ENCODE assay signal across 13 mouse cellular contexts in genomic region chr12:117458132-117459070, GRCm38 (mm10). TPM values are rescaled to one million over a fixed set of nuclear protein-coding genes. Genes with fewer than 3 reads are reported as not detected.
DNase-seq lines count a peak whose midpoint lies in the region; ATAC-seq and TF ChIP-seq lines count a peak whose summit lies in the region.
"Had no signal": no experiment of that assay in that cellular context is flagged by ENCODE, and none has a peak within 500 bp of the region (broad histone marks: within the 10 kb centered on the region; RNA-seq: fewer than 3 reads in every experiment).

No protein-coding gene starts in this region.

- TF ChIP-seq CTCF in lung, embryonic 14.5 days (IDR thresholded peaks at IDR 0.05; ENCODE audit: low read depth) = no peak
- no peak for TF ChIP-seq CTCF in layer of hippocampus, adult 2 months (conservative IDR thresholded peaks at IDR 0.05)

- H3K4me2 ChIP-seq in lung, embryonic 14.5 days = no peak overlapping the region
- H3K4me2 ChIP-seq: embryonic facial prominence, embryonic 12.5 days; hindbrain, embryonic 15.5 days had no signal

- DNase-seq in adrenal gland, adult 2 months = peak; percentile 59
- DNase-seq in adrenal gland, postnatal 36 days = peak; percentile 52 to 59
- DNase-seq in heart, postnatal 4 days = peak; percentile 29
- DNase-seq in lung, embryonic 14.5 days = peak; percentile 75
- DNase-seq in frontal cortex, adult 2 months (ENCODE audit: extremely low spot score in 1 of 2, low spot score in 1 of 2) = no peak
- DNase-seq in layer of hippocampus, adult 2 months (ENCODE audit: low spot score in 2 of 2) = no peak
- DNase-seq in layer of hippocampus, postnatal 10 days (ENCODE audit: low spot score in 2 of 2) = no peak
- DNase-seq: cerebellum, adult 11 months; right cerebral cortex, adult 18-20 months; thymus, adult 18-20 months had no signal

- no peaks in the 10 kb centered on the region for H3K36me3 ChIP-seq in lung, embryonic 14.5 days (ENCODE audit: insufficient read depth)
- H3K36me3 ChIP-seq: embryonic facial prominence, embryonic 12.5 days; hindbrain, embryonic 15.5 days had no signal

- WGBS in lung, embryonic 14.5 days = 8% methylated on average over 9 of the region's 9 CpGs

- no peak overlapping the region for H3K9ac ChIP-seq in lung, embryonic 14.5 days
- H3K9ac ChIP-seq: embryonic facial prominence, embryonic 12.5 days; hindbrain, embryonic 15.5 days had no signal

- peak; percentile 86 for ATAC-seq in lung, embryonic 14.5 days (ENCODE audit: insufficient read depth)

- H3K9me3 ChIP-seq in lung, embryonic 14.5 days (ENCODE audit: low read depth, low read length) = no peaks in the 10 kb centered on the region
- H3K9me3 ChIP-seq: embryonic facial prominence, embryonic 12.5 days; hindbrain, embryonic 15.5 days had no signal

- 0 out of 2 replicates have a peak, but pooled peaks cover 5% of the 10 kb centered on the region for H3K4me1 ChIP-seq in lung, embryonic 14.5 days (ENCODE audit: insufficient read depth)
- H3K4me1 ChIP-seq: embryonic facial prominence, embryonic 12.5 days; hindbrain, embryonic 15.5 days had no signal

- H3K4me3 ChIP-seq in lung, embryonic 14.5 days (ENCODE audit: low read depth, low read length) = no peak overlapping the region
- H3K4me3 ChIP-seq in layer of hippocampus, adult 2 months = no peak overlapping the region
- H3K4me3 ChIP-seq: embryonic facial prominence, embryonic 12.5 days; hindbrain, embryonic 15.5 days had no signal

- H3K27me3 ChIP-seq in lung, embryonic 14.5 days (ENCODE audit: insufficient read depth, low read length) = no peaks in the 10 kb centered on the region
- H3K27me3 ChIP-seq: embryonic facial prominence, embryonic 12.5 days; hindbrain, embryonic 15.5 days had no signal

- peak overlapping the region; percentile 28; the same call in 1 of the 2 replicates for H3K27ac ChIP-seq in lung, embryonic 14.5 days (ENCODE audit: low read depth)
- H3K27ac ChIP-seq in layer of hippocampus, adult 2 months = no peak overlapping the region
- H3K27ac ChIP-seq: embryonic facial prominence, embryonic 12.5 days; hindbrain, embryonic 15.5 days; macrophage had no signal

RNA-seq across cellular contexts. Expression of gene Rapgef5, which starts 57.9 kb away (rescaled TPM):
- total RNA-seq in adrenal gland, adult 2 months (2021) = 10 to 100 TPM; 36.1 to 39.4 TPM
- polyA plus RNA-seq in adrenal gland, adult 2 months (2012; rRNA removed) = 9.4 and 12.4 TPM in 2 replicates
- 10 to 100 TPM; 35.2 to 43.7 TPM for total RNA-seq in adrenal gland, postnatal 36 days (2021)
- total RNA-seq in heart, postnatal 4 days (2021) = 10 to 100 TPM; 45.1 to 47.6 TPM
- polyA plus RNA-seq in lung, embryonic 14.5 days (2014; fragmentation: Nextera tagmentation; extraction: Ambion mirVana) = 21.5 and 22.9 TPM in 2 replicates
- 44.0 and 56.6 TPM in 2 replicates for polyA plus RNA-seq in frontal cortex, adult 2 months (2012; rRNA removed)
- 100 to 1,000 TPM; 202 to 211 TPM for total RNA-seq in layer of hippocampus, adult 2 months (2021)
- 10 to 100 TPM; 91.7 to 98.0 TPM for total RNA-seq in layer of hippocampus, postnatal 10 days (2021)

Comparison
In these comparisons a context has a peak if more than half of its experiments do, and no peak if none do; other contexts are left out.
1. DNase-seq: peak in adrenal gland, adult 2 months (single experiment), adrenal gland, postnatal 36 days (2 of 2), heart, postnatal 4 days (single experiment) and lung, embryonic 14.5 days (single experiment); none in frontal cortex, adult 2 months (0 of 2), layer of hippocampus, adult 2 months (0 of 2) and layer of hippocampus, postnatal 10 days (0 of 2).